Mouse (Mus musculus) heart, postnatal 36 days (tissue): Measurements from ENCODE around the gene Fndc3b. TPM values are rescaled to one million over a fixed set of nuclear protein-coding genes. Genes with fewer than 3 reads are reported as not detected.
A peak's percentile ranks its signal among the peaks of the same experiment; 100 is the strongest.

Experiments used
- DNase-seq, 2 experiments: peaks; one replicate each; pipeline ENCODE4 v3.0.0; 2021 to 2022
- intact Hi-C: fragments of 180-260 bp; cut with DNase I; formaldehyde crosslinking; loops from one replicate; pipeline ENCODE4 v1.15.1; 2025
- total RNA-seq, 2 experiments: library from RNA; stranded (reverse); gene quantifications; 2 replicates each; pipeline ENCODE4 v1.2.3; 2021

The Fndc3b gene
- total RNA-seq, 2 experiments from 2014 or later = 58.3 to 58.7 TPM

- intact Hi-C loops = loop anchor here (2.0 to 10.0 kb wide), 10 partner anchors 17 to 395 kb away; partner anchors contain the start of gene Pld1
- peak; percentile 82 to 89 for DNase-seq
These were observed 1.0 kb downstream of the Fndc3b start for GRCm38 (mm10) chr3:27709906-27710647.

- intact Hi-C loops = loop anchor here (2.0 to 5.0 kb wide), 3 partner anchors 16 to 52 kb away; no protein-coding TSS in a partner anchor
- DNase-seq = peak in 1 of 2 experiments; percentile 59
These were observed 1.8 kb downstream of the Fndc3b start for GRCm38 (mm10) chr3:27709096-27709905.

GRCm38 (mm10) chr3:27708581-27708980 is 2.5 kb downstream of the Fndc3b start:
- no peak for DNase-seq
- intact Hi-C loops = loop anchor here (2.0 to 5.0 kb wide), 3 partner anchors 16 to 51 kb away; no protein-coding TSS in a partner anchor

GRCm38 (mm10) chr3:27705761-27706160 is 5.3 kb downstream of the Fndc3b start:
- no peak for DNase-seq
- intact Hi-C loops = loop anchor here (5.0 kb wide), 2 partner anchors 33 to 48 kb away; no protein-coding TSS in a partner anchor

GRCm38 (mm10) chr3:27705056-27705455 is 6.1 kb downstream of the Fndc3b start:
- intact Hi-C loops = loop anchor here (5.0 kb wide), 2 partner anchors 33 to 48 kb away; no protein-coding TSS in a partner anchor
- DNase-seq = no peak

GRCm38 (mm10) chr3:27704641-27705040 is 6.5 kb downstream of the Fndc3b start:
- intact Hi-C loops = loop anchor here (5.0 kb wide), 2 partner anchors 32 to 47 kb away; no protein-coding TSS in a partner anchor
- no peak for DNase-seq

- intact Hi-C loops = no loop called here
- no peak for DNase-seq
These were observed 7.6 kb downstream of the Fndc3b start for GRCm38 (mm10) chr3:27703531-27703930.

- intact Hi-C loops = no loop called here
These were observed 8.0 kb downstream of the Fndc3b start for GRCm38 (mm10) chr3:27703081-27703480.

GRCm38 (mm10) chr3:27698671-27699070 is 12.4 kb downstream of the Fndc3b start:
- DNase-seq = no peak
- intact Hi-C loops = no loop called here

More at GRCm38 (mm10) chr3:27703081-27703480, 8.0 kb downstream of the Fndc3b start:
- no peak for DNase-seq

GRCm38 (mm10) chr3:27696449-27696797 is 14.7 kb downstream of the Fndc3b start:
- intact Hi-C loops = no loop called here
- no peak for DNase-seq

GRCm38 (mm10) chr3:27695612-27696448 is 15.3 kb downstream of the Fndc3b start:
- intact Hi-C loops = no loop called here
- DNase-seq = peak in 1 of 2 experiments; percentile 3

GRCm38 (mm10) chr3:27694586-27694985 is 16.5 kb downstream of the Fndc3b start:
- intact Hi-C loops = no loop called here
- DNase-seq = no peak

GRCm38 (mm10) chr3:27694111-27694510 is 17.0 kb downstream of the Fndc3b start:
- no peak for DNase-seq
- intact Hi-C loops = no loop called here

- intact Hi-C loops = loop anchor here (2.0 kb wide), 1 partner anchor 17 kb away; no protein-coding TSS in a partner anchor
- no peak for DNase-seq
These were observed 19.5 kb downstream of the Fndc3b start for GRCm38 (mm10) chr3:27691486-27692160.

- intact Hi-C loops = no loop called here
- peak; percentile 75 to 80 for DNase-seq
These were observed 21.1 kb downstream of the Fndc3b start for GRCm38 (mm10) chr3:27690030-27690429.

GRCm38 (mm10) chr3:27689149-27689865 is 21.8 kb downstream of the Fndc3b start:
- peak; percentile 67 to 70 for DNase-seq
- intact Hi-C loops = no loop called here

GRCm38 (mm10) chr3:27686732-27687491 is 24.2 kb downstream of the Fndc3b start:
- no peak for DNase-seq

GRCm38 (mm10) chr3:27685650-27686208 is 25.4 kb downstream of the Fndc3b start:
- intact Hi-C loops = no loop called here
- no peak for DNase-seq

More at GRCm38 (mm10) chr3:27686732-27687491, 24.2 kb downstream of the Fndc3b start:
- intact Hi-C loops = no loop called here
